Mouse (Mus musculus): ENCODE measurements around the gene Rnf157. TPM values are rescaled to one million over a fixed set of nuclear protein-coding genes. Genes with fewer than 3 reads are reported as not detected.
"Not testable (repeated sequence)": the region's sequence is repeated elsewhere in the genome, so short reads cannot be mapped to it uniquely, and the experiment has no call there.

The Rnf157 gene
- polyA plus RNA-seq, 1 experiment from 2014 or later: 10.2 TPM

DNA sequence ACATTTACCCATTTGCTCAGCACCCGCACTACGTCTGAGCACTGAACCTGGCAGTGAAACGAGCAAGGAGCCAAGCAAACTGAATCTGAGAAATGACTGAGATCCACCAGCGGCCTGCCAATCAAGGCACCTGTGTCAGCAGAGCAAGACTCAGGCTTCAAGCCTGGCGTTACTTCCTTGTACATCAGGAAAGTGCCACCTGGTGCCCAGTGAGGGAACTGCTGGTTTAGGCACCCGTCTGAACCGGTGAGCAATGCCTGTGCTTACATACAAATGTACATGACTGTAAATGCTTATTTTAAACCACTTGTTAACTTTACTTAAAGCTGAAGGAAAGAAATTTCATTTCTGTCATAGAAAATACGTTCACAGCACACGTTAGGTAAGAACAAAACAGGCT lies 44.7 kb downstream of the Rnf157 start:
- 15% methylated on average over 9 of the region's 9 CpGs for WGBS
- Histone ChIP-seq H3K9ac (no peak overlapping the region), H3K36me3 (no peaks in the 10 kb centered on the region), H3K4me3 (no peak overlapping the region), H3K4me1 (peaks cover 20% of the 10 kb centered on the region), H3K4me2 (no peak overlapping the region), H3K27ac (no peak overlapping the region), H3K27me3 (no peaks in the 10 kb centered on the region), H3K9me3 (no peaks in the 10 kb centered on the region)
- ATAC-seq (ENCODE audit: insufficient number of reproducible peaks, insufficient read depth, low FRiP score, low TSS enrichment, low read depth): no peak

DNA sequence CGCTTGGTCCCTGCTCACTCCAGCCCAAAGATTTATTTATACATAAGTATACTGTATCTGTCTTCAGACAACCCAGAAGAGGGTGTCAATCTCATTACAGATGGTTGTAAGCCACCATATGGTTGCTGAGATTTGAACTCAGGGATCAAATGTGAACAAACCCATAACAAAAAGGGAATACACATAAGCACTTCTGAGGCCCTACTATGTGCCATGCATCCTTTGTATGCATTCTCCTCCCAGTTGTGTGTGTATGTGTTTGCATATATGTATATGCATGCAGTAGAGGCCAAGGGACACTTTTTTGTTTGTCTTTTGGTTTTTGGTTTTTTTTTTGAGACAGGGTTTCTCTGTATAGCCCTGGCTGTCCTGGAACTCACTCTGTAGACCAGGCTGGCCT lies 46.2 kb downstream of the Rnf157 start:
- H3K36me3 ChIP-seq: peaks cover 3% of the 10 kb centered on the region; the same call in 1 of the 2 replicates
- ATAC-seq (ENCODE audit: insufficient number of reproducible peaks, insufficient read depth, low FRiP score, low TSS enrichment, low read depth): no peak
- no peak overlapping the region for H3K4me3 ChIP-seq
- H3K27ac ChIP-seq: no peak overlapping the region
- H3K27me3 ChIP-seq: no peaks in the 10 kb centered on the region
- H3K9me3 ChIP-seq: no peaks in the 10 kb centered on the region
- no peak overlapping the region for H3K4me2 ChIP-seq
- 91% methylated on average over 1 of the region's 1 CpGs for WGBS
- peaks cover 16% of the 10 kb centered on the region for H3K4me1 ChIP-seq
- H3K9ac ChIP-seq: no peak overlapping the region

DNA sequence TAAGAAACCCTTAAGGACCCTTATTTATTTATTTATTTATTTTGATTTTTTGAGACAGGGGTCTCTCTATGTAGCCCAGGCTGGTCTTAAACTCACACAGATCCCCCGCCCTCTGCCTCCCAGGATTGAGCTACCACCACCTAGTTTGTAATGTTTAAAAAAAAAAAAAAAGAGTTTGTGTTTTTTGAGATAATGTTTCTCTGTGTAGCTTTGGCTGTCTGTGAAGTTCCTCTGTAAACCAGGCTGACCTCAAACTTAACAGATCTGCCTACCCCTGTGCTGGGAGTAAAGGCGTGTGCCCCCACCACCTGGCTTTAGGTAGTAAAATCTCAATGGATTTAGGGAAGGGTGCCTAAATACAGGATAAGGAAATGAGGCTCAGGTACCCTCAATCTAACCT lies 46.7 kb downstream of the Rnf157 start:
- no peak overlapping the region for H3K27ac ChIP-seq
- no peak for ATAC-seq (ENCODE audit: insufficient number of reproducible peaks, insufficient read depth, low FRiP score, low TSS enrichment, low read depth)
- no peaks in the 10 kb centered on the region for H3K27me3 ChIP-seq
- H3K4me2 ChIP-seq: no peak overlapping the region
- peaks cover 11% of the 10 kb centered on the region for H3K4me1 ChIP-seq
- 82% methylated on average over 2 of the region's 2 CpGs for WGBS
- no peaks in the 10 kb centered on the region for H3K9me3 ChIP-seq
- no peak overlapping the region for H3K4me3 ChIP-seq
- no peak overlapping the region for H3K9ac ChIP-seq
- H3K36me3 ChIP-seq: peaks cover 8% of the 10 kb centered on the region; the same call in 1 of the 2 replicates

DNA sequence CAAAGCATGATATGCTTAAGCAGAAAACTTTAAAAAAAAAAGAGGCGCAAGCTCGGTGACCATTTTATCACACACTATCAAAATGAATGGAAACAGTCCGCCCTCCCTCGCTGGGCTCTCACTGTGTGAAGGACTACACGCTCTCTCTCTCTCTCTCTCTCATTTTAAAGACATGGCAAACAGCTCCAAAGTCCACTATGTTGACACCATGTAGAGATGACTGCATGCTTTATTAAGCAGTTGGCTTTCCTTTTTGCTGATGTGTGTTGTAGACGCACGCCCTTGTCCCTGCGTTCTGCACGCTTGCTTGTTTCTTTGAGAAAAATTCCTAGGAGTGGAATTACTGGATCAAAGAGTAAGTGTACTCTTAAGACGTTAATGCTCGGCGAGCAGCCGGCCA lies 47.4 kb downstream of the Rnf157 start:
- H3K4me1 ChIP-seq: peaks cover 11% of the 10 kb centered on the region
- H3K27ac ChIP-seq: no peak overlapping the region
- 46% methylated on average over 13 of the region's 13 CpGs for WGBS
- H3K4me2 ChIP-seq: no peak overlapping the region
- peaks cover 15% of the 10 kb centered on the region for H3K36me3 ChIP-seq
- no peak overlapping the region for H3K9ac ChIP-seq
- no peak overlapping the region for H3K4me3 ChIP-seq
- H3K9me3 ChIP-seq: no peaks in the 10 kb centered on the region
- ATAC-seq (ENCODE audit: insufficient number of reproducible peaks, insufficient read depth, low FRiP score, low TSS enrichment, low read depth): no peak
- no peaks in the 10 kb centered on the region for H3K27me3 ChIP-seq

DNA sequence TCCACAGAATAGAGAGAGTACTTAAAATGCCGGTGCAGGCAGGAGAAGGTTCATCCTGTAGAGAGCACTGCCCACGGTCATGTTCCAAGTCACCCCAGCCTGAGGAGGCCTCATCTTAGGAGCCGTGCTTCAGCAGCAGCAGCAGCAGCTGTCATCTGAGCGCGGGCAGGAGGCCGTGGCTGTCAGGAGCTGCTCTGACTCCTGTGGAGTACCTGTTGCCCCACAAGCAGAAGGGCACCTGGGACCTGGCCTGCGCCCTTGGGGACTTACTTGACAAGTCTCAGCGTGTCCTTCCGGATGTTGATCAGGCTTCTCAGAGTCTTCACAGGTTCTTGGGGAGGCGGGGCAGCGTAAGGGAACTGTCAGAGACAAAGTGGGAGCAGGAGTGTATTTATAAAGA lies 50.8 kb downstream of the Rnf157 start:
- H3K4me1 ChIP-seq: peaks cover 11% of the 10 kb centered on the region
- 61% methylated on average over 11 of the region's 11 CpGs for WGBS
- no peak for ATAC-seq (ENCODE audit: insufficient number of reproducible peaks, insufficient read depth, low FRiP score, low TSS enrichment, low read depth)

DNA sequence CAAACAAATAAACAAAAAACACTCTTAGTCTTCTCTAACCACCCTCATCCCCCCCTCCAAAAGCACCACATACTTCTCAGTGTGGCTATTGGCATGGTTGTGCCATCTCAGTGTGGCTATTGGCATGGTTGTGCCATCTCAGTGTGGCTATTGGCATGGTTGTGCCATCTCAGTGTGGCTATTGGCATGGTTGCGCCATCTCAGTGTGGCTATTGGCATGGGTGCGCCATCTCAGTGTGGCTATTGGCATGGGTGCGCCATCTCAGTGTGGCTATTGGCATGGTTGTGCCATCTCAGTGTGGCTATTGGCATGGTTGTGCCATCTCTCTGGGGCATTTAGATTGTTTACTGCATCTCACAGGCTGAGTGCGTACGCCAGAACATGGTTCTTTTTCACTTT lies 51.9 kb downstream of the Rnf157 start:
- not testable (repeated sequence) for H3K27me3 ChIP-seq; H3K4me1 ChIP-seq; ATAC-seq (ENCODE audit: insufficient number of reproducible peaks, insufficient read depth, low FRiP score, low TSS enrichment, low read depth); H3K9me3 ChIP-seq; H3K4me3 ChIP-seq; H3K4me2 ChIP-seq; H3K9ac ChIP-seq; H3K27ac ChIP-seq
- 96% methylated on average over 5 of the region's 5 CpGs for WGBS
- peaks cover 46% of the 10 kb centered on the region for H3K36me3 ChIP-seq

More for the DNA sequence above, 50.8 kb downstream of the Rnf157 start:
- no peak overlapping the region for H3K4me2 ChIP-seq
- peaks cover 40% of the 10 kb centered on the region for H3K36me3 ChIP-seq
- no peak overlapping the region for H3K4me3 ChIP-seq
- H3K27me3 ChIP-seq: no peaks in the 10 kb centered on the region
- H3K27ac ChIP-seq: no peak overlapping the region
- H3K9ac ChIP-seq: no peak overlapping the region
- H3K9me3 ChIP-seq: no peaks in the 10 kb centered on the region

DNA sequence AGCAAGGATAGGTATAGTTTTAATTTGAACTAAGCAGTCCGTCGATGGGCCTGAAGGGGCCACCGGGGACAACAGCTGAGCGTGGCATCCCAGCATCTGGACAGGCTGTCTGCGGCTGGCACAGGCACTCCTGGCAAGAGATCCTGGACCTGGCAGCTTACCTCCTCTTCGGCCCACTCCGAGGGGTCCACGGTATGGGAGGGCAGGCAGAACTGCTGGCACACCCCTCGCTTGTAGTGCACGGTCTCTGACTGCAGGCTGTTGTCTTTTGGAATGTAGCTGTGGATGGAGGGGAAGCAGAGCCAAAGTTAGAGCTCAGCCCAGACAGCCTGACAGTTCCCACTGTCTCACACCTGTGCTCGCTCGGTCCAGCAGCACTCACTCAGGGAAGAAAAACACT lies 53.2 kb downstream of the Rnf157 start:
- ATAC-seq (ENCODE audit: insufficient number of reproducible peaks, insufficient read depth, low FRiP score, low TSS enrichment, low read depth): no peak
- H3K4me2 ChIP-seq: no peak overlapping the region
- WGBS: 81% methylated on average over 12 of the region's 12 CpGs
- H3K9me3 ChIP-seq: peaks cover 4% of the 10 kb centered on the region; the same call in 1 of the 2 replicates
- H3K36me3 ChIP-seq: peaks cover 59% of the 10 kb centered on the region
- no peak overlapping the region for H3K27ac ChIP-seq
- H3K27me3 ChIP-seq: no peaks in the 10 kb centered on the region
- no peak overlapping the region for H3K9ac ChIP-seq
- H3K4me3 ChIP-seq: no peak overlapping the region
- H3K4me1 ChIP-seq: no peaks in the 10 kb centered on the region

DNA sequence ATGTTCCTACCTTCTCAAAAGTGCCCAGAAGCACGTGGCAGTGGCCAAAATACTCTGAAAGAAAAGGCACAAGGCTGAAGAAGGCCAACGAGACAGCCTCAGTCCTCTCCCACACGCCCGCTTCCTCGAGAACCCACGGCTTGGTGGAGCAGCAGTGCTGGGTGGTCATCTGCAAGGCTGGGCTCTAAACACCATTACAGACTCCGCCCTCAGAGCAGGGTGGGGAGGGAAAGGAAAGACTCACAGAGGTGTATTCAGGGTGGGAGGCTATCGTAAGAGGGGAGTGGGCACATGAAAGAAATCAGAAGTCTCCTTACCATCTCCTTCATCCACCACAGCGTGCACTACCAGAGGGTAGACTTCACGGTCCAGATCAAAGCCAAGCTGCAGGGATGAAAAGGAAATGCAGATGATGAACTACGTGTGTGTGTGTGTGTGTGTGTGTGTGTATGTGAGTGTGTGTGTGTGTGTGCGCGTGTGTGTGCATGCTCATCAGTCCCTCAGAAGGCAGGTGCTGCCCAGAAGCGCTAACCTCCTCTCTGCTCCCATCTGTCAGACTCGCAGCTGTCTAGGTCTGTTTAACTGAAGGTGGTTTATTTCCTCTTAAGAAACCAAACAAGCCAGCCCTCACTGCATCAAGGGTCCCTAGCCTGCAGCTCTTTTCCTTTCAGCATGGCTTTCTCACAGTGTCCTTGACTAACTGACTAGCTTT lies 53.8 kb downstream of the Rnf157 start:
- 71% methylated on average over 15 of the region's 15 CpGs for WGBS
- peaks cover 64% of the 10 kb centered on the region for H3K36me3 ChIP-seq
- no peak for ATAC-seq (ENCODE audit: insufficient number of reproducible peaks, insufficient read depth, low FRiP score, low TSS enrichment, low read depth)
- no peak overlapping the region for H3K9ac ChIP-seq
- no peak overlapping the region for H3K4me2 ChIP-seq
- no peak overlapping the region for H3K4me3 ChIP-seq
- peaks cover 4% of the 10 kb centered on the region; the same call in 1 of the 2 replicates for H3K9me3 ChIP-seq
- H3K4me1 ChIP-seq: no peaks in the 10 kb centered on the region
- no peak overlapping the region for H3K27ac ChIP-seq
- no peaks in the 10 kb centered on the region for H3K27me3 ChIP-seq

DNA sequence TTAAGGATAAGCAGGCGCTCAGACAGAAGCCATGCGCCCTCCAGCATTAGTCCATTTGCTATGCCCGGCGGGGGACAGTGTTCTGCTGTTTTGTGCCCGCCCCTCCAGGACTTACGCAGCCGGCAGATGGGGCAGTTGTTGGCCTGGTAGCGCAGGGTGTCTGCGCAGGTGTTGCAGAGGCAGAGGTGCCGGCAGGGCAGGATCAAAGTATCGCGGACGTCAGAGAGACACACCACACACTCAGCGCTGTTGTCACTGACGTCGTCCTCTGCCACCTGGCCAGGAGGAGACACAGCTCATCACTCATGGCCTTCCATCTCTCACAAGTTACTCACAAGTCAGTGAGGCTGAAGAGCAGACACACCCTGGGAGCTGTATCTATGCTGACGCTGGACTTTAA lies 58.3 kb downstream of the Rnf157 start:
- H3K27me3 ChIP-seq: no peaks in the 10 kb centered on the region
- 29% methylated on average over 17 of the region's 17 CpGs for WGBS
- H3K4me3 ChIP-seq: no peak overlapping the region
- H3K4me2 ChIP-seq: no peak overlapping the region
- H3K27ac ChIP-seq: no peak overlapping the region
- peaks cover 4% of the 10 kb centered on the region; the same call in 1 of the 2 replicates for H3K9me3 ChIP-seq
- H3K9ac ChIP-seq: no peak overlapping the region
- ATAC-seq (ENCODE audit: insufficient number of reproducible peaks, insufficient read depth, low FRiP score, low TSS enrichment, low read depth): no peak
- no peaks in the 10 kb centered on the region for H3K4me1 ChIP-seq
- H3K36me3 ChIP-seq: peaks cover 64% of the 10 kb centered on the region

DNA sequence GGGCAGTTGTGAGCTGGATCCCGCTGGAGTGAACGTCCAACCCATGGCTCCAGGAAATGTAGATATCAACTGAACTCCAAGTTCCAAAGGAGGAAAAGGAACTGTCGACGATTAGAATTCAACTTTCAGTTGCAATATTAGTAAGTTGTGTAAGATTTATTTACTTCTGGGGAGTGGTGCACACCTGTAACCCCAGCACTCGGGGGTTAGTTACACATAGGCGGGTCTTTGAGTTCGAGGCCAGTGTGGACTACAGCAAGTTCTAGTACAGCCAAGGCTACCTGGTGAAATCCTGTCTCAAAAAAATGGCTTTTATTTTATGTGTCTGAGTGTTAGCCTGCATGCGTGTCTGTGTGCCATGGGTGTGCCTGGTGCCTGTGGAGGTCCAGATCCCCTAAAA lies 59.3 kb downstream of the Rnf157 start:
- peaks cover 62% of the 10 kb centered on the region for H3K36me3 ChIP-seq
- H3K4me2 ChIP-seq: no peak overlapping the region
- no peak overlapping the region for H3K27ac ChIP-seq
- H3K27me3 ChIP-seq: no peaks in the 10 kb centered on the region
- no peak overlapping the region for H3K9ac ChIP-seq
- H3K9me3 ChIP-seq: peaks cover 4% of the 10 kb centered on the region; the same call in 1 of the 2 replicates
- H3K4me1 ChIP-seq: no peaks in the 10 kb centered on the region
- no peak overlapping the region for H3K4me3 ChIP-seq
- WGBS: 88% methylated on average over 8 of the region's 8 CpGs
- no peak for ATAC-seq (ENCODE audit: insufficient number of reproducible peaks, insufficient read depth, low FRiP score, low TSS enrichment, low read depth)

DNA sequence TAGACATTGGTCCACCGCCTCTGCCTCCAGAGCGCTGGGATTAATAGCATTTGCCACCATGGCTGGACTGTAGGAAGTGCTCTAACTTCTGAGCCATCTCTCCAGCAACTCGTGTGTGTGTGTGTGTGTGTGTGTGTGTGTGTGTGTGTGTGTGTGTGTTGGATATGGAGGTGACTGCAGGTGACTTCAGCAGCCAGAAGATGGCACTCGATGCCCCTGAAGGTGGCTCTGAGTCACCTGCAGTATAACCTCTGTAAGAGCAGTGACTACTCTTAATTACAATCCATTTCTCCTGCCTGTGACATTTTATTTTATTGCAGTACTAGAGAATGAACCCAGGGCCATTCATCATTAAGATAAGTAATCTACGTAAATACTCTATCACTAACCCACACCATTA lies 61.5 kb downstream of the Rnf157 start:
- Histone ChIP-seq H3K4me1 (no peaks in the 10 kb centered on the region), H3K36me3 (peaks cover 70% of the 10 kb centered on the region), H3K9ac (no peak overlapping the region), H3K9me3 (peaks cover 4% of the 10 kb centered on the region; the same call in 1 of the 2 replicates), H3K4me3 (no peak overlapping the region), H3K27ac (no peak overlapping the region), H3K27me3 (no peaks in the 10 kb centered on the region), H3K4me2 (no peak overlapping the region)
- 85% methylated on average over 5 of the region's 5 CpGs for WGBS
- no peak for ATAC-seq (ENCODE audit: insufficient number of reproducible peaks, insufficient read depth, low FRiP score, low TSS enrichment, low read depth)

DNA sequence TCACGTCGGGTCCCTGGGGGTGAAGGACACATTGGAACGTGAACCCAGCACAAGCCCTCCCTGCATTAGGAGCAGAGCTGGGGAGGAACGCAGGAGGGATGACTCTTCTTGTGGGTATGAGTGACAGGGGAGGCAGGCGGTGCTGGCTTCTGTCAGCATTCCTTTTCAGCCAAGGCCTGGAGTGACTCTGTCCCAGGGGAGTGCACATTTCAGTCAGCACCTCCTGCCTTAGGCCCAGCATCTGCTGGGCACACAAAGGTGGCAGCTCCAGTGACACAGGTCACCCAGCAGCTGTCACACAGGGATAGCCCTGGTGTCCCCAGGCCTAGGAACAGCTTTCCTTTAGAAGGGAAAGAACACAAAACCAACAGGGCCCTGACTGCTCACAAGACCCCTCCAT lies 64.9 kb downstream of the Rnf157 start:
- H3K27ac ChIP-seq: no peak overlapping the region
- no peaks in the 10 kb centered on the region for H3K9me3 ChIP-seq
- peaks cover 67% of the 10 kb centered on the region for H3K36me3 ChIP-seq
- 61% methylated on average over 5 of the region's 5 CpGs for WGBS
- H3K4me3 ChIP-seq: no peak overlapping the region
- no peaks in the 10 kb centered on the region for H3K27me3 ChIP-seq
- no peak for ATAC-seq (ENCODE audit: insufficient number of reproducible peaks, insufficient read depth, low FRiP score, low TSS enrichment, low read depth)
- H3K4me1 ChIP-seq: no peaks in the 10 kb centered on the region
- H3K9ac ChIP-seq: no peak overlapping the region
- H3K4me2 ChIP-seq: no peak overlapping the region

Measured in embryonic facial prominence, embryonic 13.5 days (tissue).